Mouse (Mus musculus): ENCODE results near the gene Eva1a. TPM values are rescaled to one million over a fixed set of nuclear protein-coding genes. Genes with fewer than 3 reads are reported as not detected.

Gene Eva1a
- polyA plus RNA-seq, 1 experiment from 2014 or later: 1.1 TPM

- ATAC-seq: peak; percentile 65
- Histone ChIP-seq H3K27ac (ENCODE audit: low read depth, low read length) (no peak overlapping the region), H3K4me2 (ENCODE audit: low read length) (peak overlapping the region; percentile 97), H3K9ac (ENCODE audit: low read length) (peak overlapping the region; percentile 59), H3K4me1 (ENCODE audit: control insufficient read depth, insufficient read depth, low read length) (peaks cover 4% of the 10 kb centered on the region; the same call in 1 of the 2 replicates), H3K4me3 (ENCODE audit: low read depth, low read length) (peak overlapping the region; percentile 45), H3K9me3 (replicated peaks; ENCODE audit: control insufficient read depth, low read length) (no peaks in the 10 kb centered on the region), H3K36me3 (ENCODE audit: control insufficient read depth, insufficient read depth, low read length) (no peaks in the 10 kb centered on the region), H3K27me3 (replicated peaks; ENCODE audit: control insufficient read depth, insufficient read depth, low read length) (peaks cover 14% of the 10 kb centered on the region; the same call in 1 of the 2 replicates)
- DNase-seq (ENCODE audit: low spot score): peak; percentile 22
- under 1% methylated on average over 44 of the region's 50 CpGs for WGBS
Observed at GRCm38 (mm10) chr6:82041488-82042295, 849 bp downstream of the Eva1a start.

GRCm38 (mm10) chr6:82042296-82043125, 1.7 kb downstream of the Eva1a start:
- peak overlapping the region; percentile 59 for H3K9ac ChIP-seq (ENCODE audit: low read length)
- peaks cover 14% of the 10 kb centered on the region; the same call in 1 of the 2 replicates for H3K27me3 ChIP-seq (replicated peaks; ENCODE audit: control insufficient read depth, insufficient read depth, low read length)
- H3K27ac ChIP-seq (ENCODE audit: low read depth, low read length): no peak overlapping the region
- no peaks in the 10 kb centered on the region for H3K36me3 ChIP-seq (ENCODE audit: control insufficient read depth, insufficient read depth, low read length)
- DNase-seq (ENCODE audit: low spot score) (peak; percentile 42), ATAC-seq (peak; percentile 54)
- peaks cover 4% of the 10 kb centered on the region; the same call in 1 of the 2 replicates for H3K4me1 ChIP-seq (ENCODE audit: control insufficient read depth, insufficient read depth, low read length)
- peak overlapping the region; percentile 97 for H3K4me2 ChIP-seq (ENCODE audit: low read length)
- WGBS: 2% methylated on average over 35 of the region's 35 CpGs
- peak overlapping the region; percentile 45 for H3K4me3 ChIP-seq (ENCODE audit: low read depth, low read length)
- no peaks in the 10 kb centered on the region for H3K9me3 ChIP-seq (replicated peaks; ENCODE audit: control insufficient read depth, low read length)

GRCm38 (mm10) chr6:82043634-82044033, 2.8 kb downstream of the Eva1a start:
- Histone ChIP-seq H3K4me1 (ENCODE audit: control insufficient read depth, insufficient read depth, low read length) (peaks cover 4% of the 10 kb centered on the region; the same call in 1 of the 2 replicates), H3K27ac (ENCODE audit: low read depth, low read length) (no peak overlapping the region), H3K27me3 (replicated peaks; ENCODE audit: control insufficient read depth, insufficient read depth, low read length) (peaks cover 14% of the 10 kb centered on the region; the same call in 1 of the 2 replicates), H3K9me3 (replicated peaks; ENCODE audit: control insufficient read depth, low read length) (no peaks in the 10 kb centered on the region), H3K36me3 (ENCODE audit: control insufficient read depth, insufficient read depth, low read length) (no peaks in the 10 kb centered on the region), H3K4me3 (ENCODE audit: low read depth, low read length) (no peak overlapping the region), H3K9ac (ENCODE audit: low read length) (no peak overlapping the region), H3K4me2 (ENCODE audit: low read length) (no peak overlapping the region)
- DNase-seq (ENCODE audit: low spot score): no peak
- ATAC-seq: no peak
- WGBS: 45% methylated on average over 4 of the region's 4 CpGs

- Histone ChIP-seq H3K9ac (ENCODE audit: low read length) (no peak overlapping the region), H3K4me1 (ENCODE audit: control insufficient read depth, insufficient read depth, low read length) (peaks cover 4% of the 10 kb centered on the region; the same call in 1 of the 2 replicates), H3K4me3 (ENCODE audit: low read depth, low read length) (no peak overlapping the region), H3K27ac (ENCODE audit: low read depth, low read length) (no peak overlapping the region), H3K36me3 (ENCODE audit: control insufficient read depth, insufficient read depth, low read length) (no peaks in the 10 kb centered on the region), H3K9me3 (replicated peaks; ENCODE audit: control insufficient read depth, low read length) (no peaks in the 10 kb centered on the region), H3K27me3 (replicated peaks; ENCODE audit: control insufficient read depth, insufficient read depth, low read length) (peaks cover 14% of the 10 kb centered on the region; the same call in 1 of the 2 replicates), H3K4me2 (ENCODE audit: low read length) (no peak overlapping the region)
- ATAC-seq: no peak
- no peak for DNase-seq (ENCODE audit: low spot score)
- WGBS: 70% methylated on average over 4 of the region's 4 CpGs
Observed at GRCm38 (mm10) chr6:82044509-82044908, 3.7 kb downstream of the Eva1a start.

- Histone ChIP-seq H3K4me1 (ENCODE audit: control insufficient read depth, insufficient read depth, low read length) (no peaks in the 10 kb centered on the region), H3K4me3 (ENCODE audit: low read depth, low read length) (no peak overlapping the region), H3K27ac (ENCODE audit: low read depth, low read length) (no peak overlapping the region), H3K4me2 (ENCODE audit: low read length) (no peak overlapping the region), H3K9me3 (replicated peaks; ENCODE audit: control insufficient read depth, low read length) (no peaks in the 10 kb centered on the region), H3K27me3 (replicated peaks; ENCODE audit: control insufficient read depth, insufficient read depth, low read length) (0 out of 2 replicates have a peak, but pooled peaks cover 6% of the 10 kb centered on the region), H3K36me3 (ENCODE audit: control insufficient read depth, insufficient read depth, low read length) (no peaks in the 10 kb centered on the region), H3K9ac (ENCODE audit: low read length) (no peak overlapping the region)
- ATAC-seq: no peak
- 52% methylated on average over 6 of the region's 6 CpGs for WGBS
- DNase-seq (ENCODE audit: low spot score): no peak
Observed at GRCm38 (mm10) chr6:82047977-82048376, 7.1 kb downstream of the Eva1a start.

GRCm38 (mm10) chr6:82050201-82050600, 9.4 kb downstream of the Eva1a start:
- Histone ChIP-seq H3K4me3 (ENCODE audit: low read depth, low read length) (no peak overlapping the region), H3K4me2 (ENCODE audit: low read length) (no peak overlapping the region), H3K4me1 (ENCODE audit: control insufficient read depth, insufficient read depth, low read length) (no peaks in the 10 kb centered on the region), H3K9me3 (replicated peaks; ENCODE audit: control insufficient read depth, low read length) (no peaks in the 10 kb centered on the region), H3K36me3 (ENCODE audit: control insufficient read depth, insufficient read depth, low read length) (no peaks in the 10 kb centered on the region), H3K27me3 (replicated peaks; ENCODE audit: control insufficient read depth, insufficient read depth, low read length) (no peaks in the 10 kb centered on the region), H3K9ac (ENCODE audit: low read length) (no peak overlapping the region), H3K27ac (ENCODE audit: low read depth, low read length) (no peak overlapping the region)
- no peak for ATAC-seq
- no peak for DNase-seq (ENCODE audit: low spot score)
- 82% methylated on average over 9 of the region's 9 CpGs for WGBS

- no peaks in the 10 kb centered on the region for H3K9me3 ChIP-seq (replicated peaks; ENCODE audit: control insufficient read depth, low read length)
- no peak for DNase-seq (ENCODE audit: low spot score)
- H3K9ac ChIP-seq (ENCODE audit: low read length): no peak overlapping the region
- no peak overlapping the region for H3K4me2 ChIP-seq (ENCODE audit: low read length)
- H3K27me3 ChIP-seq (replicated peaks; ENCODE audit: control insufficient read depth, insufficient read depth, low read length): no peaks in the 10 kb centered on the region
- H3K36me3 ChIP-seq (ENCODE audit: control insufficient read depth, insufficient read depth, low read length): no peaks in the 10 kb centered on the region
- WGBS: 89% methylated on average over 8 of the region's 8 CpGs
- ATAC-seq: no peak
- H3K4me1 ChIP-seq (ENCODE audit: control insufficient read depth, insufficient read depth, low read length): no peaks in the 10 kb centered on the region
- H3K27ac ChIP-seq (ENCODE audit: low read depth, low read length): no peak overlapping the region
- H3K4me3 ChIP-seq (ENCODE audit: low read depth, low read length): no peak overlapping the region
Observed at GRCm38 (mm10) chr6:82051569-82051968, 10.7 kb downstream of the Eva1a start.

- Histone ChIP-seq H3K9me3 (replicated peaks; ENCODE audit: control insufficient read depth, low read length) (no peaks in the 10 kb centered on the region), H3K36me3 (ENCODE audit: control insufficient read depth, insufficient read depth, low read length) (no peaks in the 10 kb centered on the region), H3K27ac (ENCODE audit: low read depth, low read length) (no peak overlapping the region), H3K27me3 (replicated peaks; ENCODE audit: control insufficient read depth, insufficient read depth, low read length) (no peaks in the 10 kb centered on the region), H3K4me1 (ENCODE audit: control insufficient read depth, insufficient read depth, low read length) (no peaks in the 10 kb centered on the region), H3K4me3 (ENCODE audit: low read depth, low read length) (no peak overlapping the region), H3K4me2 (ENCODE audit: low read length) (no peak overlapping the region), H3K9ac (ENCODE audit: low read length) (no peak overlapping the region)
- WGBS: 91% methylated on average over 6 of the region's 6 CpGs
- DNase-seq (ENCODE audit: low spot score): no peak
- ATAC-seq: no peak
Observed at GRCm38 (mm10) chr6:82052047-82052725, 11.3 kb downstream of the Eva1a start.

Data from forebrain, embryonic 14.5 days (tissue).